Mouse (Mus musculus) cortical plate, adult 2 months (tissue): ENCODE results near the gene Sec61a2.

Source experiments
- CTCF ChIP-seq: fragments of 200-500 bp; IDR thresholded peaks from 2 replicates; pipeline ENCODE4 v1.5.1; 2011; ENCODE audit warnings: mild to moderate bottlenecking, control low read depth, low read length; ENCODE audit not compliant: insufficient read depth; ENCODE audit errors: extremely low read depth
- POLR2A ChIP-seq: fragments of 200-500 bp; IDR thresholded peaks from 2 replicates; pipeline ENCODE4 v1.6.1; 2011; ENCODE audit warnings: mild to moderate bottlenecking, low read length, control low read depth; ENCODE audit not compliant: insufficient read depth; ENCODE audit errors: extremely low read depth

DNA sequence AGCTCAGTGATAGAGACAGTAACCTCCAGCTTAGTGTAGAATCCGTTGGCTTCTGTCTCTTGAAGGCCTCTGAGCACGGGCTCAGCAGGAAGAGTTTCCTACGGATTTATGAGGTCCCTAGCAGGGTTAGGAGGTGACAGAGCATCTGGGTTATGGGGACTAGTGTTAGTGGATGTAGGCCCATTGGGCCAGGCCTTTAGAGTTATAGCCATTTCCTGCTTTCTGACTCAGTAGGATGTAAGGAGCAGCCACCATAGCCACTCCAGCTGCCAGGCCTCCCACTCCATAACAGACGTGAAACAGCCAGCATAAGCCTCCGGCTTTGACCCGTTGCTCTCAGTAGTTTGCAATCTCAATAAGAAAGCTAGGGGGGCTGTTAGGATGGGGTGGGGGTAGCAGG is 40.8 kb upstream of the Sec61a2 start:
- TF ChIP-seq POLR2A (no peak), CTCF (no peak)
